Mouse (Mus musculus): ENCODE data around the gene Bptf.

- TF ChIP-seq CTCF (IDR thresholded peaks at IDR 0.05; ENCODE audit: low read depth) (no peak), EP300 (IDR thresholded peaks at IDR 0.05; ENCODE audit: low read depth) (no peak)
Observed at GRCm38 (mm10) chr11:107096973-107097372, 35.0 kb downstream of the Bptf start.

Measured in liver, postnatal 0 days (tissue).